Mouse (Mus musculus) cerebellum, adult 2 months (tissue): Measurements from ENCODE around the gene Tmcc2.

Experiments used
- CTCF ChIP-seq: fragments of 200-500 bp; IDR thresholded peaks from 2 replicates; pipeline ENCODE4 v1.5.1; 2011; ENCODE audit warnings: low read depth, mild to moderate bottlenecking, control low read depth, low read length, moderate library complexity, borderline replicate concordance; ENCODE audit not compliant: insufficient read depth
- POLR2A ChIP-seq: fragments of 200-500 bp; IDR thresholded peaks from 2 replicates; pipeline ENCODE4 v1.6.1; 2011; ENCODE audit warnings: low read length, control low read depth, borderline replicate concordance; ENCODE audit not compliant: insufficient read depth

DNA sequence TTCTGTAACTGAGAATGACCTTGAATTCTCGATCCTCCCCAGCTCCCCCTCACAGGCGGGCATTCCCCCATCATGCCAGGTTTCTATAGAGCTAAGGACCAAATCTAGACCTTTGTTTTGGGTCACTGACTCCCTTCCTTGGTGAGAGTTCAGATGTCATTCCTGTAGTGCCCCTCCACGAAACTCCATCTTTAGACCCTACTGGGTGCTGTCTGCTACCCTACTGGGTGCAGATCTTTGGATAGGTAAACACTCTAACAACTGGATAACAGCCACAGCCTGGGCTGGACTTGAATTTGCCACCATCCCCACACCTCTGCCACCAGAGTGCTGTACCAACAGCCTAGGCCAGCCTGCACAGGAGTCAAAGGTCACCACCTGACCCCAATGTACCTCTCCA lies 48.6 kb downstream of the Tmcc2 start:
- TF ChIP-seq POLR2A (no peak), CTCF (no peak)
